Mouse (Mus musculus): ENCODE data around the gene Igfals. TPM values are rescaled to one million over a fixed set of nuclear protein-coding genes. Genes with fewer than 3 reads are reported as not detected.
A peak's percentile ranks its signal among the peaks of the same experiment; 100 is the strongest.

Igfals gene
- polyA plus RNA-seq (2012; rRNA removed), result 0.10 and 0.24 TPM in 2 replicates
- polyA plus RNA-seq (2014; fragmentation: Nextera tagmentation; extraction: Ambion mirVana), result 0.08 and 0.18 TPM in 2 replicates

DNA sequence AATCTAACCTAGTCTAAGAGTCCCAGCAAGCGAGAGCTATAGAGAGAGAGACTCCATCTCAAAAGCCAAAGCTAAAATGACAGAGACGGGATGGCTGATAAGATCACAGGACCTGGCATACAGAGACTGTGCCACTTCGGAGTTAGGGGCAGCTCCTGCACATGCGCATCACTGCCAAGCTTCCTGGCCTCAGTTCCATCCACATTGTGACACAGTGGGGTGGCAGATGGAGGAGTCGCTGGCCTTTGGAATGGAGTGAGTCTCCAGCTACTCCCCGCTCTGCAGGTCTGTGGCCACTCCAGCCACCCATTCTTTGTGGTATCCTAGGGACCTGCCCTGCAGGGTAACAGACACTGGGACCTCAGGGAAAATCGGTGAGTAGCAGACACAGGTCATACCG is at the start of gene Igfals:
Gene Igfals, plus strand, starts transcription at position 222 of the 400 bp plus-strand sequence.
- no peak for TF ChIP-seq POLR2A (IDR thresholded peaks at IDR 0.05; ENCODE audit: borderline replicate concordance, extremely low read depth, insufficient read depth, insufficient read length)
- Histone ChIP-seq H3K9me3 (ENCODE audit: control insufficient read depth, low read length) (no peaks in the 10 kb centered on the region), H3K4me3 (replicated peaks; ENCODE audit: low read length) (no peak within 1 kb of the TSS), H3K27ac (replicated peaks; ENCODE audit: low read depth, low read length) (no peak within 1 kb of the TSS), H3K27me3 (ENCODE audit: control insufficient read depth, insufficient read depth, low read length) (no peaks in the 10 kb centered on the region), H3K36me3 (ENCODE audit: control insufficient read depth, insufficient read depth, low read length) (peaks cover 26% of the 10 kb centered on the region), H3K4me2 (replicated peaks; ENCODE audit: low read depth, low read length, severe bottlenecking) (no peak within 1 kb of the TSS), H3K4me1 (ENCODE audit: control insufficient read depth, insufficient read depth, low read length) (no peaks in the 10 kb centered on the region), H3K9ac (ENCODE audit: low read depth, low read length, severe bottlenecking) (no peak within 1 kb of the TSS)
- DNase-seq (ENCODE audit: low spot score) (no peak), ATAC-seq (ENCODE audit: low FRiP score, low read depth) (no peak)
- 89% methylated on average over 8 of the region's 8 CpGs for WGBS

DNA sequence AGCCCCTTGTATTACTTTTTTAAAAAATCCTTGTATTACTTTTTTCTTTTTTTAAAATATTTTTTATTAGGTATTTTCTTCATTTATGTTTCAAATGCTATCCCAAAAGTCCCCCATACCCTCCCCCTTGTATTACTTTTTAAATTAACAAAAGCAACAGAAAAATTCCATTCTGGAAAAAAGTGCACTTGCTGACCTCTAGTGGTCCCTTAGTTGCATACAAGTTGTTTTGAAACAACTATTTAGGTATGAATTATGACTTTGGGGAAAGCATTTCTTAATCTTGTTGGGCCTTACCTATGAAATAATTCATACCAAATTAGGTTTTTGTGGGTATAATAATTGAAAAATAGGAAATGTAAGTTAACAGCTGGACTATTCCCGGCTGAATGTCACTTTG is 48.3 kb upstream of the Igfals start:
- H3K27ac ChIP-seq (replicated peaks; ENCODE audit: low read depth, low read length), result no peak overlapping the region
- TF ChIP-seq POLR2A (IDR thresholded peaks at IDR 0.05; ENCODE audit: borderline replicate concordance, extremely low read depth, insufficient read depth, insufficient read length), result no peak
- WGBS, result 23% methylated on average over 1 of the region's 1 CpGs
- peak; percentile 61 for DNase-seq (ENCODE audit: low spot score)
- H3K9ac ChIP-seq (ENCODE audit: low read depth, low read length, severe bottlenecking), result no peak overlapping the region
- H3K36me3 ChIP-seq (ENCODE audit: control insufficient read depth, insufficient read depth, low read length), result no peaks in the 10 kb centered on the region
- ATAC-seq (ENCODE audit: low FRiP score, low read depth), result no peak
- no peaks in the 10 kb centered on the region for H3K4me1 ChIP-seq (ENCODE audit: control insufficient read depth, insufficient read depth, low read length)
- no peak overlapping the region for H3K4me3 ChIP-seq (replicated peaks; ENCODE audit: low read length)
- no peak overlapping the region for H3K4me2 ChIP-seq (replicated peaks; ENCODE audit: low read depth, low read length, severe bottlenecking)
- no peaks in the 10 kb centered on the region for H3K9me3 ChIP-seq (ENCODE audit: control insufficient read depth, low read length)
- H3K27me3 ChIP-seq (ENCODE audit: control insufficient read depth, insufficient read depth, low read length), result no peaks in the 10 kb centered on the region

DNA sequence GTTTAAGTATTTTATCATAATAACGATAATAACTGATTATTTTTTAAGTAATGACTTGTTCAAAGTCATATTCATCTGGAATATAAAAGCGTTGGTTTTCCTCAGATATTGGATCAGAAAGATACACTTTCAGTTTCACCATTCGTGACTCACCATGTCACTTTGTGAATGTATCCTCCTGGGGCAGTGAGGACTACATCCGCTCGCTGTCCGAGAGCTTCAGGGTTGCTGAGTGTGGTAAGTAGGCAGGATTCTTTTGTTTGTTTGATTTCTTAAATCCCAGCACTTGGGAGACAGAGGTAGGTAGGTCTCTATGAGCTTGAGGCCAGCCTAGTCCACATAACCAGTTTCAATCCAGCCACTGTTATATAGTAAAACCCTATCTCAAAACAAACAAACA is 47.6 kb upstream of the Igfals start:
- no peak overlapping the region for H3K27ac ChIP-seq (replicated peaks; ENCODE audit: low read depth, low read length)
- no peak overlapping the region for H3K4me2 ChIP-seq (replicated peaks; ENCODE audit: low read depth, low read length, severe bottlenecking)
- ATAC-seq (ENCODE audit: low FRiP score, low read depth), result no peak
- no peaks in the 10 kb centered on the region for H3K36me3 ChIP-seq (ENCODE audit: control insufficient read depth, insufficient read depth, low read length)
- WGBS, result 61% methylated on average over 6 of the region's 6 CpGs
- H3K9me3 ChIP-seq (ENCODE audit: control insufficient read depth, low read length), result no peaks in the 10 kb centered on the region
- H3K27me3 ChIP-seq (ENCODE audit: control insufficient read depth, insufficient read depth, low read length), result no peaks in the 10 kb centered on the region
- H3K4me1 ChIP-seq (ENCODE audit: control insufficient read depth, insufficient read depth, low read length), result no peaks in the 10 kb centered on the region
- H3K4me3 ChIP-seq (replicated peaks; ENCODE audit: low read length), result no peak overlapping the region
- DNase-seq (ENCODE audit: low spot score), result no peak
- TF ChIP-seq POLR2A (IDR thresholded peaks at IDR 0.05; ENCODE audit: borderline replicate concordance, extremely low read depth, insufficient read depth, insufficient read length), result no peak
- no peak overlapping the region for H3K9ac ChIP-seq (ENCODE audit: low read depth, low read length, severe bottlenecking)

DNA sequence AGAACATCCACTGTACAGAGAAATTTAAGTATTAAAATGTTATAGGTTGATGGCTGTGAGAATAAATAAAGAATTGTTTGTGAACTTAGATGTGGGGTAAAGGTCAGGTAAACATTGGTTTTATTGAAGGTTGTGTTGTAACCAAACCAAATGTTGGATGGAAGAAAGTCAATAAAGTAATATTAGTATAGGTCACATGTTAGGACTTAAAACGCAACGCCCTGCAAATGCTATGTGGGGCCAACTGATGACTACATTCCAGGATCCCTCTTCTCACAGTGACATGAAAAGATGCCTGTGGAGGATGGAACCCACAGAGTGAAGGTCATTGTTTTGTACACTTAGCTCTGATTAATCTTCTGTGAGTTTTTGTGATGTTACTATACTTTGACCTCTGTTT is 46.3 kb upstream of the Igfals start:
- no peak for TF ChIP-seq POLR2A (IDR thresholded peaks at IDR 0.05; ENCODE audit: borderline replicate concordance, extremely low read depth, insufficient read depth, insufficient read length)
- no peaks in the 10 kb centered on the region for H3K4me1 ChIP-seq (ENCODE audit: control insufficient read depth, insufficient read depth, low read length)
- DNase-seq (ENCODE audit: low spot score), result no peak
- WGBS, result 60% methylated on average over 2 of the region's 2 CpGs
- no peak overlapping the region for H3K4me3 ChIP-seq (replicated peaks; ENCODE audit: low read length)
- no peak overlapping the region for H3K9ac ChIP-seq (ENCODE audit: low read depth, low read length, severe bottlenecking)
- H3K27ac ChIP-seq (replicated peaks; ENCODE audit: low read depth, low read length), result no peak overlapping the region
- H3K27me3 ChIP-seq (ENCODE audit: control insufficient read depth, insufficient read depth, low read length), result no peaks in the 10 kb centered on the region
- no peaks in the 10 kb centered on the region for H3K36me3 ChIP-seq (ENCODE audit: control insufficient read depth, insufficient read depth, low read length)
- no peak for ATAC-seq (ENCODE audit: low FRiP score, low read depth)
- H3K9me3 ChIP-seq (ENCODE audit: control insufficient read depth, low read length), result no peaks in the 10 kb centered on the region
- H3K4me2 ChIP-seq (replicated peaks; ENCODE audit: low read depth, low read length, severe bottlenecking), result no peak overlapping the region

DNA sequence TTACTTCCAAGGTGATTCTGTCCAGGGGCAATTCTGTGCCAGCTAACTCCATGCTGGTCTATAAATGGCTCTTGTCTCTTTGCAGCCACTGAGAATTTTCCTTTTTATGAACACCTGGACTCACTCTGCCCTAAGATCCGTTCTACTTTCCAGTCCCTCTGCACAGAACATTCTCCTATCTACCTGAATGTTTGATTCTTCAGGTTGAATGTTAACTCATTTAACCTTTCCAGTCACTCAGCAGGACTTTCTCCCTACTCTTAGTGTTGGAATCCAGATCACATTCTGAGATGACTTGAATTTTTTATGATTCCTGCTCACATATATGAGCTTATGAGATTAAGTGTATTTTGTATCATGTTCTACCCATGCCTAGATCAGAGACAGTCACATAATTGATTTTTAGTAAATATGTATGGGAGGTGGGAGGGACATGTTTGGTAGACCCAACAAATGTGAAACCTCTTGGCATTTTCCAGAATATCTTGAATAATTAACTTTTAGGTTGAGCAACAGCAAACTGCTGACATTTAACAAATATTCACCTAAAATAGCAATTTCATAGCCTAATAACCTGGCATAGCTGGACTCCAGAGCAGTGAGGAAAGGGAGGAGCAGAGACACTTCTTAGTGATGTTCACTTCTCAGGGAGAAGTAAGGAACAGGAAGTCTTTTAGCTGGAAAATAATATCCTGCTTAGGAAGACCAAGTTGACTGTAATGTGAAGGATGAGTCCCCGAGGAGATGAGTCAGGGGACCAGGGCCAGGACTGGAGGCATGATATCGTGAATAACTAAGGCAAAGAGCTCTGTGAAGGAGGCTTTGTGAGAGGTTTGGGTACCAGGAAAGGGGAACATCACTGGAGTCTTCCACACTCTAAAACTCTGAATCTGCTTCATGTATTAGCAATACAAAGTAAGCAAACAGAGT is 44.2 kb upstream of the Igfals start:
- H3K4me3 ChIP-seq (replicated peaks; ENCODE audit: low read length), result no peak overlapping the region
- DNase-seq (ENCODE audit: low spot score) (no peak), ATAC-seq (ENCODE audit: low FRiP score, low read depth) (no peak)
- WGBS, result 53% methylated on average over 3 of the region's 3 CpGs
- no peak for TF ChIP-seq POLR2A (IDR thresholded peaks at IDR 0.05; ENCODE audit: borderline replicate concordance, extremely low read depth, insufficient read depth, insufficient read length)
- no peaks in the 10 kb centered on the region for H3K27me3 ChIP-seq (ENCODE audit: control insufficient read depth, insufficient read depth, low read length)
- no peak overlapping the region for H3K4me2 ChIP-seq (replicated peaks; ENCODE audit: low read depth, low read length, severe bottlenecking)
- H3K36me3 ChIP-seq (ENCODE audit: control insufficient read depth, insufficient read depth, low read length), result no peaks in the 10 kb centered on the region
- no peak overlapping the region for H3K9ac ChIP-seq (ENCODE audit: low read depth, low read length, severe bottlenecking)
- H3K4me1 ChIP-seq (ENCODE audit: control insufficient read depth, insufficient read depth, low read length), result no peaks in the 10 kb centered on the region
- H3K27ac ChIP-seq (replicated peaks; ENCODE audit: low read depth, low read length), result no peak overlapping the region
- H3K9me3 ChIP-seq (ENCODE audit: control insufficient read depth, low read length), result no peaks in the 10 kb centered on the region
